Mouse (Mus musculus) spleen, adult 2 months (tissue): Measurements from ENCODE around the gene Smarca4. TPM values are rescaled to one million over a fixed set of nuclear protein-coding genes. Genes with fewer than 3 reads are reported as not detected.

Experiments used
- DNase-seq, 2 experiments: peaks; one replicate each; pipeline versions ENCODE4 v3.0.0 to v3.0.0-alpha.2; 2012 to 2021; ENCODE audit warnings: low spot score in 2 of 2, low read depth in 1 of 2
- H3K27ac ChIP-seq: fragments of 200-500 bp; 2 replicates; pipeline ENCODE4 v1.5.1; 2012; ENCODE audit warnings: low read length, inconsistent platforms; ENCODE audit not compliant: insufficient read depth
- H3K27me3 ChIP-seq: fragments of 200-500 bp; 2 replicates; pipeline ENCODE4 v1.6.1; 2012; ENCODE audit warnings: mild to moderate bottlenecking, moderate library complexity, low read length, inconsistent platforms; ENCODE audit not compliant: control insufficient read depth, insufficient read depth
- H3K36me3 ChIP-seq: fragments of 200-500 bp; 2 replicates; pipeline ENCODE4 v1.6.1; 2012; ENCODE audit warnings: mild to moderate bottlenecking, low read length, inconsistent platforms; ENCODE audit not compliant: control insufficient read depth, insufficient read depth
- H3K4me1 ChIP-seq: fragments of 200-500 bp; 2 replicates; pipeline ENCODE4 v1.6.1; 2011; ENCODE audit warnings: inconsistent platforms; ENCODE audit not compliant: control insufficient read depth, insufficient read depth, insufficient read length
- H3K4me3 ChIP-seq: fragments of 200-500 bp; 2 replicates; pipeline ENCODE4 v1.5.1; 2011; ENCODE audit warnings: mild to moderate bottlenecking, inconsistent platforms; ENCODE audit not compliant: insufficient read depth, insufficient read length; ENCODE audit errors: extremely low read depth
- CTCF ChIP-seq: fragments of 200-500 bp; IDR thresholded peaks from 2 replicates; pipeline ENCODE4 v1.5.1; 2011; ENCODE audit warnings: mild to moderate bottlenecking, inconsistent platforms; ENCODE audit not compliant: insufficient read depth, insufficient read length, insufficient replicate concordance; ENCODE audit errors: extremely low read depth
- POLR2A ChIP-seq: fragments of 200-500 bp; IDR thresholded peaks from 2 replicates; pipeline ENCODE4 v1.6.1; 2011; ENCODE audit warnings: low read depth, low read length, inconsistent platforms
- WGBS: fragments of 180-500 bp; shearing (Covaris S2); methylation state at CpG from one replicate; pipeline ENCODE4 v1.1.7; 2018; 5-methylcytosine and 5-hydroxymethylcytosine counted together
- polyA plus RNA-seq: library from polyadenylated mRNA; depleted of rRNA; stranded (reverse); fragments of >200 nt; gene quantifications from 2 replicates; pipeline ENCODE4 v1.2.3, GENCODE M21; 2012; rRNA removed

Smarca4 gene
- polyA plus RNA-seq, 1 experiment = 30.2 TPM

GRCm38 (mm10) chr9:21752252-21752792 lies 136.4 kb downstream of the Smarca4 start:
- no peak for DNase-seq
- Histone ChIP-seq H3K36me3 (peaks cover 3% of the 10 kb centered on the region), H3K4me3 (no peak overlapping the region), H3K4me1 (no peaks in the 10 kb centered on the region), H3K27me3 (no peaks in the 10 kb centered on the region), H3K27ac (peak overlapping the region; percentile 52)
- no peak for TF ChIP-seq POLR2A
- TF ChIP-seq CTCF = no peak
- WGBS = 85% methylated on average over 10 of the region's 10 CpGs

Other genes with a start within 250 kb of the Smarca4 start
- 54.2 and 59.6 TPM in 2 replicates for gene Ilf3, start 248.3 kb upstream of the Smarca4 start, polyA plus RNA-seq
- gene Qtrt1, start 204.3 kb upstream of the Smarca4 start, polyA plus RNA-seq = 38.7 and 63.6 TPM in 2 replicates
- gene Dnm2, start 191.3 kb upstream of the Smarca4 start, polyA plus RNA-seq = 223 and 245 TPM in 2 replicates
- 10.5 and 13.5 TPM in 2 replicates for gene Tmed1, start 105.9 kb upstream of the Smarca4 start, polyA plus RNA-seq
- 69.1 and 79.0 TPM in 2 replicates for gene AB124611, start 90.0 kb upstream of the Smarca4 start, polyA plus RNA-seq
- 59.3 and 87.8 TPM in 2 replicates for gene Carm1, start 69.3 kb upstream of the Smarca4 start, polyA plus RNA-seq
- 14.9 and 17.6 TPM in 2 replicates for gene Timm29, start 23.4 kb upstream of the Smarca4 start, polyA plus RNA-seq
- gene Yipf2, start 23.3 kb upstream of the Smarca4 start, polyA plus RNA-seq = 22.0 and 29.0 TPM in 2 replicates
- gene Ldlr, start 107.3 kb downstream of the Smarca4 start, polyA plus RNA-seq = 19.4 and 23.6 TPM in 2 replicates
- 9.0 and 11.6 TPM in 2 replicates for gene Spc24, start 144.1 kb downstream of the Smarca4 start, polyA plus RNA-seq
- gene Kank2, start 182.6 kb downstream of the Smarca4 start, polyA plus RNA-seq = 15.4 and 19.8 TPM in 2 replicates
- gene Angptl8, start 219.3 kb downstream of the Smarca4 start, polyA plus RNA-seq = 0.60 and 1.3 TPM in 2 replicates
- 43.3 and 47.6 TPM in 2 replicates for gene Dock6, start 236.5 kb downstream of the Smarca4 start, polyA plus RNA-seq